Mouse (Mus musculus) bone marrow, adult 2 months (tissue): ENCODE measurements around the gene Il34.

Experiments
- CTCF ChIP-seq: fragments of 200-500 bp; IDR thresholded peaks from 2 replicates; pipeline ENCODE4 v1.5.1; 2011; ENCODE audit warnings: low read length, control low read depth; ENCODE audit not compliant: control insufficient read depth, insufficient read depth
- POLR2A ChIP-seq: fragments of 200-500 bp; IDR thresholded peaks from 2 replicates; pipeline ENCODE4 v1.6.1; 2011; ENCODE audit warnings: low read depth, mild to moderate bottlenecking, control low read depth, low read length, borderline replicate concordance; ENCODE audit not compliant: control insufficient read depth

- no peak for TF ChIP-seq CTCF
- TF ChIP-seq POLR2A, result no peak
Observed at GRCm38 (mm10) chr8:110694226-110694625, 111.5 kb downstream of the Il34 start.
